Mouse (Mus musculus): ENCODE data around the gene Snrpa1.

- TF ChIP-seq POLR2AphosphoS2 (IDR thresholded peaks at IDR 0.05; ENCODE audit: insufficient read length, low read depth) (no peak), POLR2A (IDR thresholded peaks at IDR 0.05; ENCODE audit: insufficient read length, low read depth) (no peak), MYOG (IDR thresholded peaks at IDR 0.05; ENCODE audit: control insufficient read depth in 1 of 3, insufficient read depth in 1 of 3, insufficient read length in 2 of 3, low read depth in 2 of 3) (no peak), USF1 (IDR thresholded peaks at IDR 0.05; ENCODE audit: low read depth) (no peak), TCF12 (IDR thresholded peaks at IDR 0.05; ENCODE audit: insufficient read depth, poor library complexity, severe bottlenecking) (no peak), MAX (IDR thresholded peaks at IDR 0.05; ENCODE audit: low read depth) (no peak), E2F4 (IDR thresholded peaks at IDR 0.05; ENCODE audit: insufficient read depth) (no peak)
Observed at GRCm38 (mm10) chr7:66107206-66107605, 48.4 kb downstream of the Snrpa1 start.

Data from myocyte (in vitro differentiated cells).